Mouse (Mus musculus) ES-E14 (cell line): ENCODE measurements around the gene Aldh1a3. TPM values are rescaled to one million over a fixed set of nuclear protein-coding genes. Genes with fewer than 3 reads are reported as not detected.
A peak's percentile ranks its signal among the peaks of the same experiment; 100 is the strongest.

Experiments
- DNase-seq: peaks from one replicate; pipeline ENCODE4 v3.0.0-alpha.2; 2013; ENCODE audit warnings: low read depth, low spot score
- H3K27ac ChIP-seq: 2 replicates; pipeline ENCODE4 v1.5.1; 2012; ENCODE audit warnings: low read depth, mild to moderate bottlenecking, low read length, moderate library complexity, mixed read lengths; ENCODE audit not compliant: poor library complexity, insufficient read depth, severe bottlenecking
- H3K36me3 ChIP-seq: 2 replicates; pipeline ENCODE4 v1.6.1; 2012; ENCODE audit warnings: mild to moderate bottlenecking, low read length, moderate library complexity, mixed read lengths; ENCODE audit not compliant: control insufficient read depth, poor library complexity, insufficient read depth, severe bottlenecking
- H3K4me1 ChIP-seq, 2 experiments: fragments of 150-350 bp in 1 of 2; sonication (generic) in 1 of 2; 2 replicates each; pipeline ENCODE4 v1.6.1; 2012; ENCODE audit warnings: low read length in 2 of 2, mild to moderate bottlenecking in 1 of 2, mixed read lengths in 1 of 2; ENCODE audit not compliant: control insufficient read depth in 2 of 2, insufficient read depth in 2 of 2, poor library complexity in 1 of 2
- H3K4me3 ChIP-seq, 2 experiments: fragments of 150-350 bp in 1 of 2; sonication (generic) in 1 of 2; 2 replicates each; pipeline ENCODE4 v1.5.1; 2012; ENCODE audit warnings: low read length in 2 of 2, low read depth in 1 of 2, mild to moderate bottlenecking in 1 of 2, mixed read lengths in 1 of 2; ENCODE audit not compliant: insufficient read depth in 1 of 2, poor library complexity in 1 of 2, severe bottlenecking in 1 of 2
- H3K9ac ChIP-seq: 2 replicates; pipeline ENCODE4 v1.6.1; 2012; ENCODE audit warnings: low read depth, mild to moderate bottlenecking, low read length, mixed read lengths; ENCODE audit not compliant: poor library complexity, insufficient read depth, severe bottlenecking
- H3K9me3 ChIP-seq: fragments of 150-350 bp; sonication (generic); 2 replicates; pipeline ENCODE4 v1.6.1; 2012; ENCODE audit warnings: low read depth, mild to moderate bottlenecking, low read length; ENCODE audit not compliant: control insufficient read depth, insufficient read depth
- CHD2 ChIP-seq: IDR thresholded peaks from 2 replicates; pipeline ENCODE4 v1.6.1; 2014; ENCODE audit warnings: mild to moderate bottlenecking, low read depth, low read length, inconsistent platforms
- HCFC1 ChIP-seq: IDR thresholded peaks from 2 replicates; pipeline ENCODE4 v1.6.1; 2012; ENCODE audit warnings: low read length, inconsistent platforms, borderline replicate concordance; ENCODE audit not compliant: insufficient read depth
- MAFK ChIP-seq: IDR thresholded peaks from 2 replicates; pipeline ENCODE4 v1.6.1; 2014; ENCODE audit warnings: mild to moderate bottlenecking, low read depth, low read length, inconsistent platforms; ENCODE audit not compliant: insufficient read depth
- ZC3H11A ChIP-seq: IDR thresholded peaks from 2 replicates; pipeline ENCODE4 v1.6.1; 2012; ENCODE audit warnings: low read depth, mild to moderate bottlenecking, inconsistent platforms, low read length, borderline replicate concordance
- ZNF384 ChIP-seq: IDR thresholded peaks from 2 replicates; pipeline ENCODE4 v1.6.1; 2012; ENCODE audit warnings: low read depth, low read length, inconsistent platforms
- in situ Hi-C, 2 experiments: fragments of 600-800 bp; cut with MboI; formaldehyde crosslinking; loops; one replicate each; pipeline ENCODE4 v1.15.1; 2025; ENCODE audit warnings: low sequenced_read_pairs in 2 of 2, inconsistent platforms in 1 of 2; ENCODE audit not compliant: unreplicated experiment in 2 of 2
- total RNA-seq: library from RNA; depleted of rRNA; stranded (reverse); fragments of 300-350 nt; gene quantifications from 2 replicates; pipeline ENCODE4 v1.2.3, GENCODE M21; 2012; rRNA removed

Gene Aldh1a3
- 11.8 and 12.4 TPM in 2 replicates for total RNA-seq

DNA sequence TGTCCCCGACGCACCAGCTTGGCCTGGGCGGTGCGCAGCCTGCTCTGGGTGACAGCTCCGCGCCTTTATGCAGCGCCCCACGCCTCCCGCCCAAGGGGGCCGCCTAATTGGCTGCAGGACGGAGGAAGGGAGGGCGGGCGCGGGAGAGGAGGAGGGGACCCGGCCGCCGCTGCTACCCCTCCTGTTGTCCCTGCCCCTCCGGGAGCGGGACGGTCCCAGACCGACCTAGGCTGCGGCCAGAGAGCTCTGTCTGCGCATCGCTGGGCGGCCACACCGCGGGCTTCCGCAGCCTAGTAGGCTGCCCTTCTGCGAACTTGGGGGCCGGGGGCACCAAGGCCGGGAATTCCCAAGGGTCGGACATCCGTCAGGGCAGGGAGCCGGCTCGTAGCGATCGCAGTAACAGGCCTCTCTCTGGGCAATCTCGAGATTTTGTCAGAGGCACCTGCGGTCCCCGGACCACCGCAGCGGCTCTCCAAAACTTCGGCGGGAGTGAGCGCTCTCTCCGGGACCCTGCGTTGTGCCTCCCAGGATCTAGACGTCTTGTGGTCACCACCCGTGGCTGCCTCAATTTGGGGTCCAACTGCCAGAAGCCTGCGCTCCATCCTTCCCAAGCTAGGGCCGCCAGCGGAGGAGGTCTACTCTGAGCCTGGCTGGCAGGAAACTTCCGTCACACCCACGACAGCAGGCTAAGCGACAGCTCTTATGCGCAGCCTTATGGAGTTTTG is at the start of gene Aldh1a3:
Aldh1a3 (minus strand) TSS at position 81 of the 725 bp plus-strand sequence.
- DNase-seq = peak; percentile 51
- peak within 1 kb of the TSS; percentile 59 to 63 for H3K4me3 ChIP-seq
- no peaks in the 10 kb centered on the region for H3K9me3 ChIP-seq
- TF ChIP-seq ZNF384 = no peak
- TF ChIP-seq CHD2 = no peak
- no peak for TF ChIP-seq ZC3H11A
- TF ChIP-seq MAFK = no peak
- TF ChIP-seq HCFC1 = no peak
- no peak within 1 kb of the TSS for H3K27ac ChIP-seq
- H3K9ac ChIP-seq = no peak within 1 kb of the TSS
- H3K36me3 ChIP-seq = no peaks in the 10 kb centered on the region
- peaks cover 0 to 3% of the 10 kb centered on the region in 2 experiments; a peak in 1 of 4 replicates for H3K4me1 ChIP-seq
- in situ Hi-C loops = no loop called here

DNA sequence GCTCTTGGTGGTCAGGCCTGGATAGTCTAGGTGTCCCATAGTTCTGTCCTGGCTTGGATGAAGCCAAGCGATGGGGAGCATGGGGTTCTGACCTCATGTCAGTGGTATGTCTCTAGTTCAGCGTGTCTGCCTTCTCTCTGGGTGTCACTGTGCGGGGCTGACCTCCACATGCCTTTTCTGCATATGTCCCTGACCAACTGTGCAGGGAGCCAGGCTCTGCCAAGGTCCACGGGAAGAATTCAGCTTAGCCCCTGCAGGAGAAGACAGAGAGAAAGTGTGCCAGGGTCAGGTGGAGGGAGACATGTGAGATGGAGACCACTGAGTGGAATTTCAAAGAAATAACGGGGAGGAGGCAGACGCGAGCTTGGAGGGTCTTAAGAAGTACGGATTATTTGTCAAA is 49.0 kb upstream of the Aldh1a3 start:
- Histone ChIP-seq H3K9ac (no peak overlapping the region), H3K27ac (no peak overlapping the region), H3K4me3 (no peak overlapping the region), H3K36me3 (no peaks in the 10 kb centered on the region), H3K9me3 (no peaks in the 10 kb centered on the region), H3K4me1 (peaks cover 1 to 4% of the 10 kb centered on the region in 2 experiments; a peak in 1 of 4 replicates)
- no peak for TF ChIP-seq HCFC1
- no peak for TF ChIP-seq CHD2
- TF ChIP-seq ZNF384 = no peak
- no peak for TF ChIP-seq ZC3H11A
- no peak for TF ChIP-seq MAFK
- in situ Hi-C loops = no loop called here
- DNase-seq = no peak

DNA sequence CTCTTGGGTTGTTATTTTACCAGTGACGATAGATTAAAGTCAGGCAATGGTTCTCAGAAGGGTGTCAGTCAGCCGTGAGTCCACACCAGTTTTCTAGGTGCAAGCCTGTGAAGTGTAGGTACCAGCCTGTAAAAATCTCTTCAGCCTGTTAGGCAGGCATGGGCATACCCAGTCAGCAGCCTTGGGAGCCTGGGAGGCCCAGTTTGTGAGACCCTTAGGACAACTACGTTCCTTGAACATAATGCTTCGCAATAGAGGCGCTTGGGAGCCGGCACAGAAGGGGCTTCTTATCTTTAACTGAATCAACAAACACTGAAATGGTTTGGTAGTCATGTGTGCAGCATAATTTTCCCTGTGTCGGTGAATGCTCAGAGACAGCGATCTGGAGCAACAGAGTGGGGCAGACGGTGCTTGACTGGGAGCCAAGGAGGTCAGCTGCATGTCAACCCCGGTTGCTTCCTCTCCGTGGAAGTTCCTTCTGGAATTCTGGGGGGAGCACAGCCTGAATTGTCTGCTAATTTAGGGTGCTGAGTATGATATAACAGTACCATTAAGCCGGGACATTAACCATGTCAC is 44.4 kb upstream of the Aldh1a3 start:
- Histone ChIP-seq H3K4me1 (no peaks in the 10 kb centered on the region; a peak in 1 of 4 replicates), H3K9ac (no peak overlapping the region), H3K4me3 (no peak overlapping the region), H3K9me3 (no peaks in the 10 kb centered on the region), H3K27ac (no peak overlapping the region), H3K36me3 (no peaks in the 10 kb centered on the region)
- DNase-seq = no peak
- in situ Hi-C loops = no loop called here
- no peak for TF ChIP-seq ZNF384
- no peak for TF ChIP-seq HCFC1
- no peak for TF ChIP-seq ZC3H11A
- TF ChIP-seq MAFK = no peak
- no peak for TF ChIP-seq CHD2

DNA sequence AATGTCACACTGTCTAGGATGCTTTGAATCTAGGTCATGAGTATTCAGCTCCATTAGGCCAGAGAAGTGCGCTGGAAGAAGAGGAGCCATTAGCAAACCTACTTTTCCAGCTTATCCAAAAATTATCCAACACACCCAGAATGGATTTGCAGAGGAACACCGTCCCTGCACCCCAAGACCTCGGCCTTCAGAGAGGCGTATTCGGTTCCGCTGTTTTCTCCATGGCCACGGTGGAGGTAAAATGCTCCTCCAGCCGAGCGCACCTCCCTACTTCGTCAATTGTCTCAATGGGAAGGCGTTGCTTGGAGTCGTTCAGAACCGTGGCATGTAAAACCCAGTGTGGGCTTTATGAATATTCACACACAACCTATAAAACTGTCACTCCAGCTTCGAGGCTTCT is 39.3 kb upstream of the Aldh1a3 start:
- no peak overlapping the region for H3K4me3 ChIP-seq
- TF ChIP-seq HCFC1 (no peak), ZNF384 (no peak), MAFK (no peak), ZC3H11A (no peak), CHD2 (no peak)
- H3K27ac ChIP-seq = no peak overlapping the region
- no peaks in the 10 kb centered on the region for H3K4me1 ChIP-seq
- H3K36me3 ChIP-seq = no peaks in the 10 kb centered on the region
- no peaks in the 10 kb centered on the region for H3K9me3 ChIP-seq
- in situ Hi-C loops = no loop called here
- H3K9ac ChIP-seq = no peak overlapping the region
- DNase-seq = no peak
